Mouse (Mus musculus) adrenal gland, postnatal 36 days (tissue): ENCODE results near the gene Fam155a. TPM values are rescaled to one million over a fixed set of nuclear protein-coding genes. Genes with fewer than 3 reads are reported as not detected.

Experiments
- DNase-seq, 2 experiments: peaks; one replicate each; pipeline ENCODE4 v3.0.0; 2021; ENCODE audit warnings: mixed read lengths in 1 of 2
- microRNA-seq: library from miRNA; unstranded; fragments of <30 nt; microRNA quantifications from one replicate; pipeline ENCODE4 v1.2.0, GENCODE M21; 2021
- total RNA-seq, 2 experiments: library from RNA; stranded (reverse); gene quantifications; 2 replicates each; pipeline ENCODE4 v1.2.3; 2021

Fam155a gene
- total RNA-seq, 2 experiments from 2014 or later = 3.9 to 5.1 TPM

DNA sequence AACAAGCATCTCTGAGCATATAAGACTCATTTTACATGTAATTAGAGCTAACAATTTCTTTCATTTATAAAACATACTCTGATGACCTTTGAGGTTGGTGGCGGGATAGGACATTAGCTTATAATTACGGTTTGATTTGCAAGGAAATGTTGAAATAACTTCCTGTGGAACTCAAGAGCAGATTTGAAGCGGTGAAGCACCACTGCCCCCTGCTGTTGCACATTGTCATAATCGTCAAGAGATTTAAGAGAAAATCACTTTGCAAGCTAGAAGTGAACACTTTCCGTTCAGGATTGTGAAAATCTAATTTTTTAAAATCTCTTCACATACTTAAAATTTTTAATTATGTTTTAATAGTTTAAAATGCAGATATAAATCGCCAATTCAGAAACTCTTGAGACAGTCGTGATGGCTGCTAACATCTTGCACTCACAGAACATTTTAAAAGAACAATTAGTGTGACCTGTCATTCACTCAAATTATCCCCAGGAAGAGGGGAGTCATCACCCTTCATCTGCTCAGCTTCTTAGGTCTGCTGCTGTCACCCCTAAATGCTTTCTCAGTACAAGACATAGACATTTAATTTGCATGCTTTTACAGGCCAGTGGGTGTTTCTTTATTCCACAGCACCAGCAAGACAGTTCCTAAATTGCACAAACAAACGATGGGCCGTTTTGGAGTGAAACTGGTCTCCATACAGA lies 595.9 kb downstream of the Fam155a start:
- peak; percentile 61 to 73 for DNase-seq

DNA sequence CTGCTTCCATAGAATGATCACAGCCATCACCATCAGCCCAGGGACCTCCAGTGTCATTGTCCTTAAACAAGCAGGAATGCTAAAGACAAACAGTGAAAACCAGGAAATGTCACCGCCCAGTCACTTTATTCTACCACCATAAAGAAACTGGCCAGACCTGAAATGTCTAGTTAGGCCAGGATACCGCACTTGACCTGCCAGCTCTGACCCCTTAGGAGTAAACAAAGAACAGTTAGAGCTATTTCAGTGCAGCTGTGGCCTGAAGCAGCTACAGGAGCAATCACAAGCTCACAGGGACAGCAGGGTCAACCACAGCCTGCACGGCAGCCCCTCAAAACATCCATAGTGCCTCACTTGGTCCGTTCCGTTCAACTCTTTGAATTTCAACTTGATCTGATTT lies 599.1 kb downstream of the Fam155a start:
- DNase-seq = no peak

GRCm38 (mm10) chr8:9167995-9168394 lies 603.0 kb downstream of the Fam155a start:
- no peak for DNase-seq

- no peak for DNase-seq
These were observed 609.4 kb downstream of the Fam155a start for GRCm38 (mm10) chr8:9161606-9162005.

DNA sequence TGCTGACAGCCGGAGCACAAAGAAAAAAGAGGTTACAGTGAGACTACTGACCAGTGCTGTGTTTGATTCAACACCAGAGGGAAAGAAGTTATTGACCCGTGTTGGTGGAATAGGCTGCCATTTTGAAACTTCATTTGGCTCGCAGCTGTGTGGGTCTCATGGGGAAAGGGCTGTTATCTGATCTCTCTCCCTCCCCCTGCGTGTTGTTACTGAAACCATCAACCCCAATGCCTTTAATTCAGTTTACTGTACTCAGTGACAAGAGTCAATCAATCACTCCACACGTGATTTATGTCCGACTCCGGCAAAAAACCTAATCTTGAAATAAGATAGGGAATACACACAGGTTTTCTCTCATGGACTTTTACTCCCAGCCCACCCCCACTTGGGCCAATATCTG lies 611.6 kb downstream of the Fam155a start:
- no peak for DNase-seq

- no peak for DNase-seq
These were observed 612.3 kb downstream of the Fam155a start for GRCm38 (mm10) chr8:9158652-9159051.

- no peak for DNase-seq
These were observed 613.7 kb downstream of the Fam155a start for GRCm38 (mm10) chr8:9157141-9157781.

Small RNA genes within 50 kb of the gene (microRNA-seq; reads per million reads assigned to microRNA genes)
- gene Gm47312 = not detected

Other genes with a start within 250 kb of the Fam155a start
- not detected for gene Gm10217, start 93.1 kb upstream of the Fam155a start, total RNA-seq
- gene Lig4, start 206.5 kb upstream of the Fam155a start, total RNA-seq = 1 to 10 TPM; 8.3 to 9.7 TPM
- gene Abhd13, start 206.5 kb upstream of the Fam155a start, total RNA-seq = 10 to 100 TPM; 22.8 to 25.1 TPM
- gene Tnfsf13b, start 235.3 kb upstream of the Fam155a start, total RNA-seq = 1 to 10 TPM; 3.4 to 6.0 TPM